Mouse (Mus musculus) liver, postnatal 0 days (tissue): Measurements from ENCODE around the gene Hap1. TPM values are rescaled to one million over a fixed set of nuclear protein-coding genes. Genes with fewer than 3 reads are reported as not detected.
"Not testable (repeated sequence)": the region's sequence is repeated elsewhere in the genome, so short reads cannot be mapped to it uniquely, and the experiment has no call there.

ENCODE experiments used
- ATAC-seq: fragments of 200-750 bp; cut with Nextera tagmentation; 2 replicates; pipeline ENCODE4 v1.8.0; 2017; ENCODE audit warnings: mild to moderate bottlenecking, moderate library complexity
- DNase-seq: peaks from one replicate; pipeline ENCODE4 v3.0.0-alpha.2; 2016
- H3K27ac ChIP-seq: fragments of 300-500 bp; sonication (generic); 2 replicates; pipeline ENCODE4 v1.5.1; 2014; ENCODE audit warnings: antibody characterized with exemption, moderate library complexity, mild to moderate bottlenecking, low read depth
- H3K27me3 ChIP-seq: fragments of 300-500 bp; sonication (generic); 2 replicates; pipeline ENCODE4 v1.6.1; 2014; ENCODE audit warnings: low read length, control low read depth, mixed read lengths; ENCODE audit not compliant: insufficient read depth
- H3K36me3 ChIP-seq: fragments of 300-500 bp; sonication (generic); replicated peaks from 2 replicates; pipeline ENCODE4 v1.6.1; 2014; ENCODE audit warnings: mild to moderate bottlenecking, control low read depth, low read length, moderate library complexity, mixed read lengths; ENCODE audit not compliant: insufficient read depth
- H3K4me1 ChIP-seq: fragments of 300-500 bp; sonication (generic); 2 replicates; pipeline ENCODE4 v1.6.1; 2014; ENCODE audit warnings: antibody characterized with exemption, mild to moderate bottlenecking, control low read depth; ENCODE audit not compliant: insufficient read depth
- H3K4me2 ChIP-seq: fragments of 300-500 bp; sonication (generic); 2 replicates; pipeline ENCODE4 v1.6.1; 2014; ENCODE audit warnings: low read depth, mild to moderate bottlenecking, low read length, moderate library complexity, mixed read lengths
- H3K4me3 ChIP-seq: fragments of 300-500 bp; sonication (generic); 2 replicates; pipeline ENCODE4 v1.5.1; 2014; ENCODE audit warnings: low read depth, low read length
- H3K9ac ChIP-seq: fragments of 300-500 bp; sonication (generic); replicated peaks from 2 replicates; pipeline ENCODE4 v1.6.1; 2014; ENCODE audit warnings: mild to moderate bottlenecking, moderate library complexity
- H3K9me3 ChIP-seq: fragments of 300-500 bp; sonication (generic); 2 replicates; pipeline ENCODE4 v1.6.1; 2016; ENCODE audit warnings: mild to moderate bottlenecking, control low read depth, low read length, mixed read lengths
- CTCF ChIP-seq: sonication (generic); IDR thresholded peaks from 2 replicates; pipeline ENCODE4 v1.5.1; 2016; ENCODE audit warnings: antibody characterized with exemption, low read depth
- EP300 ChIP-seq: IDR thresholded peaks from 2 replicates; pipeline ENCODE4 v1.6.1; 2016; ENCODE audit warnings: antibody characterized with exemption, low read depth, mild to moderate bottlenecking
- WGBS: fragments of 180-500 bp; shearing (Covaris S2); extraction: QIAGEN DNeasy Blood & Tissue Kit; methylation state at CpG from one replicate; pipeline ENCODE4 v1.1.7; 2014; ENCODE audit not compliant: insufficient replicate concordance; 5-methylcytosine and 5-hydroxymethylcytosine counted together
- polyA plus RNA-seq: library from polyadenylated mRNA; unstranded; fragments of >200 nt; fragmentation: Nextera tagmentation; extraction: Ambion mirVana; gene quantifications from 2 replicates; pipeline ENCODE4 v1.2.1, GENCODE M21; 2015

Hap1 gene
- polyA plus RNA-seq, 1 experiment from 2014 or later = 0.78 TPM

- TF ChIP-seq EP300 = no peak
- no peak for TF ChIP-seq CTCF
- Histone ChIP-seq H3K27me3 (no peaks in the 10 kb centered on the region), H3K9me3 (no peaks in the 10 kb centered on the region), H3K36me3 (no peaks in the 10 kb centered on the region), H3K27ac (no peak overlapping the region), H3K4me1 (no peaks in the 10 kb centered on the region; the same call in 1 of the 2 replicates), H3K4me2 (no peak overlapping the region), H3K9ac (no peak overlapping the region), H3K4me3 (no peak overlapping the region)
- DNase-seq = no peak
- WGBS = 73% methylated on average over 3 of the region's 3 CpGs
- no peak for ATAC-seq
Observed at GRCm38 (mm10) chr11:100335731-100336130, 20.2 kb downstream of the Hap1 start.

GRCm38 (mm10) chr11:100333944-100334457, 21.9 kb downstream of the Hap1 start, which contains the start of gene Gast:
Gene Gast, plus strand, starts transcription at chr11:100334407.
- 77% methylated on average over 6 of the region's 6 CpGs for WGBS
- Histone ChIP-seq H3K4me3 (no peak within 1 kb of the TSS), H3K9me3 (no peaks in the 10 kb centered on the region), H3K4me2 (no peak within 1 kb of the TSS), H3K4me1 (no peaks in the 10 kb centered on the region; the same call in 1 of the 2 replicates), H3K36me3 (no peaks in the 10 kb centered on the region), H3K9ac (no peak within 1 kb of the TSS), H3K27ac (no peak within 1 kb of the TSS), H3K27me3 (no peaks in the 10 kb centered on the region)
- DNase-seq (no peak), ATAC-seq (no peak)
- TF ChIP-seq CTCF (no peak), EP300 (no peak)

GRCm38 (mm10) chr11:100332766-100333515, 23.0 kb downstream of the Hap1 start:
- TF ChIP-seq EP300 = no peak
- no peak for TF ChIP-seq CTCF
- Histone ChIP-seq H3K27ac (no peak overlapping the region), H3K4me3 (no peak overlapping the region), H3K9ac (no peak overlapping the region), H3K9me3 (no peaks in the 10 kb centered on the region), H3K36me3 (no peaks in the 10 kb centered on the region), H3K4me2 (no peak overlapping the region), H3K4me1 (no peaks in the 10 kb centered on the region; the same call in 1 of the 2 replicates), H3K27me3 (no peaks in the 10 kb centered on the region)
- WGBS = 62% methylated on average over 9 of the region's 9 CpGs
- DNase-seq = no peak
- no peak for ATAC-seq

GRCm38 (mm10) chr11:100330816-100331375, 25.0 kb downstream of the Hap1 start:
- ATAC-seq, H3K36me3 ChIP-seq, DNase-seq, H3K9me3 ChIP-seq, H3K4me3 ChIP-seq, H3K4me2 ChIP-seq, H3K27ac ChIP-seq, H3K9ac ChIP-seq, H3K4me1 ChIP-seq, H3K27me3 ChIP-seq: not testable (repeated sequence)
- 59% methylated on average over 8 of the region's 8 CpGs for WGBS

GRCm38 (mm10) chr11:100330235-100330634, 25.7 kb downstream of the Hap1 start:
- no peak overlapping the region for H3K4me3 ChIP-seq
- H3K36me3 ChIP-seq = no peaks in the 10 kb centered on the region
- WGBS = 75% methylated on average over 16 of the region's 16 CpGs
- no peak overlapping the region for H3K4me2 ChIP-seq
- no peak overlapping the region for H3K27ac ChIP-seq
- H3K9ac ChIP-seq = no peak overlapping the region
- no peaks in the 10 kb centered on the region; the same call in 1 of the 2 replicates for H3K4me1 ChIP-seq
- no peak for TF ChIP-seq CTCF
- TF ChIP-seq EP300 = no peak
- no peaks in the 10 kb centered on the region for H3K9me3 ChIP-seq
- no peaks in the 10 kb centered on the region for H3K27me3 ChIP-seq
- no peak for DNase-seq
- ATAC-seq = no peak

- Histone ChIP-seq H3K27ac (no peak overlapping the region), H3K4me3 (no peak overlapping the region), H3K9ac (no peak overlapping the region), H3K9me3 (no peaks in the 10 kb centered on the region), H3K36me3 (peaks cover under 1% of the 10 kb centered on the region; the same call in 1 of the 2 replicates), H3K4me1 (no peaks in the 10 kb centered on the region; the same call in 1 of the 2 replicates), H3K4me2 (no peak overlapping the region), H3K27me3 (no peaks in the 10 kb centered on the region)
- TF ChIP-seq EP300 (no peak), CTCF (no peak)
- ATAC-seq (no peak), DNase-seq (no peak)
- WGBS = 56% methylated on average over 6 of the region's 6 CpGs
Observed at GRCm38 (mm10) chr11:100327761-100328160, 28.2 kb downstream of the Hap1 start.
